Mouse (Mus musculus): ENCODE results near the gene Gatad2b.
A peak's percentile ranks its signal among the peaks of the same experiment; 100 is the strongest.

GRCm38 (mm10) chr3:90292345-90293275 lies at the start of gene Gatad2b:
- TF ChIP-seq POLR2A (IDR thresholded peaks at IDR 0.05; ENCODE audit: low read depth, low read length) (peak; percentile 67), CTCF (IDR thresholded peaks at IDR 0.05; ENCODE audit: borderline replicate concordance, insufficient read depth, low read length) (no peak)
